Mouse (Mus musculus) embryonic facial prominence, embryonic 11.5 days (tissue): Measurements from ENCODE around the gene Mecom. TPM values are rescaled to one million over a fixed set of nuclear protein-coding genes. Genes with fewer than 3 reads are reported as not detected.
A peak's percentile ranks its signal among the peaks of the same experiment; 100 is the strongest.

Experiments used
- ATAC-seq: fragments of 200-750 bp; cut with Nextera tagmentation; replicated peaks from 2 replicates; pipeline ENCODE4 v1.8.0; 2017; ENCODE audit warnings: low read depth; ENCODE audit not compliant: insufficient number of reproducible peaks, low FRiP score, low TSS enrichment
- DNase-seq: peaks from one replicate; pipeline ENCODE4 v3.0.0-alpha.2; 2015; ENCODE audit warnings: low spot score
- H3K27ac ChIP-seq: fragments of 300-500 bp; sonication (generic); replicated peaks from 2 replicates; pipeline ENCODE4 v1.5.1; 2014; ENCODE audit warnings: mild to moderate bottlenecking, low read depth, low read length, control low read depth
- H3K27me3 ChIP-seq: fragments of 300-500 bp; sonication (generic); 2 replicates; pipeline ENCODE4 v1.6.1; 2014; ENCODE audit warnings: mild to moderate bottlenecking, low read length, moderate library complexity, mixed read lengths; ENCODE audit not compliant: control insufficient read depth, insufficient read depth
- H3K36me3 ChIP-seq: fragments of 300-500 bp; sonication (generic); replicated peaks from 2 replicates; pipeline ENCODE4 v1.6.1; 2014; ENCODE audit warnings: low read depth, mild to moderate bottlenecking, low read length, moderate library complexity, mixed read lengths; ENCODE audit not compliant: control insufficient read depth, insufficient read depth
- H3K4me1 ChIP-seq: fragments of 300-500 bp; sonication (generic); 2 replicates; pipeline ENCODE4 v1.6.1; 2014; ENCODE audit warnings: low read length, mixed read lengths; ENCODE audit not compliant: control insufficient read depth, insufficient read depth
- H3K4me2 ChIP-seq: fragments of 300-500 bp; sonication (generic); 2 replicates; pipeline ENCODE4 v1.6.1; 2014; ENCODE audit warnings: low read depth, mild to moderate bottlenecking, control low read depth, low read length, moderate library complexity
- H3K4me3 ChIP-seq: fragments of 300-500 bp; sonication (generic); 2 replicates; pipeline ENCODE4 v1.5.1; 2014; ENCODE audit warnings: low read depth, low read length, control low read depth
- H3K9ac ChIP-seq: fragments of 300-500 bp; sonication (generic); replicated peaks from 2 replicates; pipeline ENCODE4 v1.6.1; 2014; ENCODE audit warnings: mild to moderate bottlenecking, control low read depth, low read length
- H3K9me3 ChIP-seq: fragments of 300-500 bp; sonication (generic); replicated peaks from 2 replicates; pipeline ENCODE4 v1.6.1; 2016; ENCODE audit warnings: mild to moderate bottlenecking, low read length, inconsistent platforms, mixed read lengths; ENCODE audit not compliant: control insufficient read depth
- WGBS: fragments of 180-500 bp; shearing (Covaris S2); extraction: QIAGEN DNeasy Blood & Tissue Kit; methylation state at CpG from one replicate; pipeline ENCODE4 v1.1.7; 2014; 5-methylcytosine and 5-hydroxymethylcytosine counted together
- polyA plus RNA-seq: library from polyadenylated mRNA; unstranded; fragments of >200 nt; fragmentation: Nextera tagmentation; extraction: Ambion mirVana; gene quantifications from 2 replicates; pipeline ENCODE4 v1.2.1, GENCODE M21; 2014

Gene Mecom
- polyA plus RNA-seq, 1 experiment from 2014 or later: 48.4 TPM

- Histone ChIP-seq H3K4me1 (no peaks in the 10 kb centered on the region), H3K4me2 (no peak overlapping the region), H3K4me3 (no peak overlapping the region), H3K27ac (no peak overlapping the region), H3K27me3 (no peaks in the 10 kb centered on the region), H3K9ac (no peak overlapping the region), H3K9me3 (no peaks in the 10 kb centered on the region), H3K36me3 (no peaks in the 10 kb centered on the region)
- no peak for ATAC-seq
- WGBS: 11% methylated on average over 4 of the region's 4 CpGs
- DNase-seq: no peak
These were observed 155.6 kb downstream of the Mecom start for GRCm38 (mm10) chr3:30392218-30392617.

GRCm38 (mm10) chr3:30390346-30390745 is 157.5 kb downstream of the Mecom start:
- WGBS: 84% methylated on average over 5 of the region's 5 CpGs
- Histone ChIP-seq H3K9ac (no peak overlapping the region), H3K4me3 (no peak overlapping the region), H3K27ac (no peak overlapping the region), H3K4me1 (no peaks in the 10 kb centered on the region), H3K9me3 (no peaks in the 10 kb centered on the region), H3K36me3 (no peaks in the 10 kb centered on the region), H3K27me3 (no peaks in the 10 kb centered on the region), H3K4me2 (no peak overlapping the region)
- DNase-seq (no peak), ATAC-seq (no peak)

- Histone ChIP-seq H3K27ac (no peak overlapping the region), H3K36me3 (no peaks in the 10 kb centered on the region), H3K9ac (no peak overlapping the region), H3K9me3 (no peaks in the 10 kb centered on the region), H3K4me2 (no peak overlapping the region), H3K4me3 (no peak overlapping the region), H3K27me3 (no peaks in the 10 kb centered on the region), H3K4me1 (no peaks in the 10 kb centered on the region)
- 55% methylated on average over 4 of the region's 4 CpGs for WGBS
- ATAC-seq: no peak
- DNase-seq: no peak
These were observed 167.5 kb downstream of the Mecom start for GRCm38 (mm10) chr3:30380273-30380672.

GRCm38 (mm10) chr3:30379301-30379700 is 168.5 kb downstream of the Mecom start:
- WGBS: 40% methylated on average over 6 of the region's 6 CpGs
- DNase-seq: no peak
- H3K36me3 ChIP-seq: no peaks in the 10 kb centered on the region
- H3K4me3 ChIP-seq: no peak overlapping the region
- no peak overlapping the region for H3K9ac ChIP-seq
- H3K27ac ChIP-seq: no peak overlapping the region
- no peak overlapping the region for H3K4me2 ChIP-seq
- ATAC-seq: no peak
- H3K4me1 ChIP-seq: no peaks in the 10 kb centered on the region
- H3K27me3 ChIP-seq: no peaks in the 10 kb centered on the region
- no peaks in the 10 kb centered on the region for H3K9me3 ChIP-seq

- WGBS: 60% methylated on average over 7 of the region's 7 CpGs
- Histone ChIP-seq H3K9me3 (no peaks in the 10 kb centered on the region), H3K36me3 (no peaks in the 10 kb centered on the region), H3K9ac (no peak overlapping the region), H3K4me3 (no peak overlapping the region), H3K27me3 (no peaks in the 10 kb centered on the region), H3K27ac (no peak overlapping the region), H3K4me2 (no peak overlapping the region), H3K4me1 (no peaks in the 10 kb centered on the region; the same call in 1 of the 2 replicates)
- DNase-seq: no peak
- no peak for ATAC-seq
These were observed 176.3 kb downstream of the Mecom start for GRCm38 (mm10) chr3:30371472-30371871.

- Histone ChIP-seq H3K27ac (no peak overlapping the region), H3K27me3 (no peaks in the 10 kb centered on the region), H3K4me2 (no peak overlapping the region), H3K36me3 (no peaks in the 10 kb centered on the region), H3K9ac (no peak overlapping the region), H3K9me3 (no peaks in the 10 kb centered on the region), H3K4me1 (no peaks in the 10 kb centered on the region; the same call in 1 of the 2 replicates), H3K4me3 (no peak overlapping the region)
- no peak for ATAC-seq
- peak; percentile 45 for DNase-seq
- 49% methylated on average over 16 of the region's 16 CpGs for WGBS
These were observed 176.8 kb downstream of the Mecom start for GRCm38 (mm10) chr3:30370860-30371455.

- Histone ChIP-seq H3K36me3 (no peaks in the 10 kb centered on the region), H3K9me3 (no peaks in the 10 kb centered on the region), H3K27me3 (no peaks in the 10 kb centered on the region), H3K9ac (no peak overlapping the region), H3K4me1 (no peaks in the 10 kb centered on the region), H3K27ac (no peak overlapping the region), H3K4me2 (no peak overlapping the region), H3K4me3 (no peak overlapping the region)
- 87% methylated on average over 7 of the region's 7 CpGs for WGBS
- ATAC-seq: no peak
- DNase-seq: no peak
These were observed 181.2 kb downstream of the Mecom start for GRCm38 (mm10) chr3:30366621-30367020.

- Histone ChIP-seq H3K4me1 (no peaks in the 10 kb centered on the region), H3K36me3 (no peaks in the 10 kb centered on the region), H3K4me2 (no peak overlapping the region), H3K27ac (no peak overlapping the region), H3K9me3 (no peaks in the 10 kb centered on the region), H3K27me3 (no peaks in the 10 kb centered on the region), H3K9ac (no peak overlapping the region), H3K4me3 (no peak overlapping the region)
- DNase-seq: no peak
- 77% methylated on average over 5 of the region's 5 CpGs for WGBS
- no peak for ATAC-seq
These were observed 186.6 kb downstream of the Mecom start for GRCm38 (mm10) chr3:30361190-30361589.
